Mouse (Mus musculus) embryonic fibroblast, embryonic 13.5 days (primary cell): ENCODE results near the gene Fshb.

ENCODE experiments used
- CTCF ChIP-seq: IDR thresholded peaks from 2 replicates; pipeline ENCODE4 v1.5.1; 2011; ENCODE audit warnings: mild to moderate bottlenecking, control low read depth, low read length, moderate library complexity, borderline replicate concordance; ENCODE audit not compliant: insufficient read depth
- POLR2A ChIP-seq: IDR thresholded peaks from 2 replicates; pipeline ENCODE4 v1.6.1; 2011; ENCODE audit warnings: low read depth, mild to moderate bottlenecking, control low read depth, low read length, moderate library complexity

DNA sequence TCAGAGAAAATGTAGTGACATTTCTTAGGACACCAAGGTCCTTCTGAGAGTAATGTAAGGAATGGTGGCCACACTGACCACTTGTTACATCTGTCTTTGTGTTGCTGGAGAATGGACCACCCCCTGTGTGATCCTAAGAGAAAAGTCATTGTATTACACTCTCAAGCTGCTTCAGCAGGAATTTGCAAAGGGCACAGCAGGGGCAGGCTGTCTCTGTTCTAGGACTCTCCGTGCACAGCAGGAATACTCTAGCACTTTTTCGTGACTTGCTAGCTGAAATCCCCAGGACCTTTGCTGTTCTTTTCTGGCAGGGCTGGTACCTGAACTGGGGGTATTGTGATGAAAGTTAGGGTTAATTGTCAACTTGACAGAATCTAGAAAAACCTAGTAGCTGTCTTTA is 24.8 kb upstream of the Fshb start:
- TF ChIP-seq CTCF: no peak
- no peak for TF ChIP-seq POLR2A
